Mouse (Mus musculus): ENCODE results near the gene Adcy1.

GRCm38 (mm10) chr11:7116647-7117046 lies 53.4 kb downstream of the Adcy1 start:
- TF ChIP-seq CTCF (IDR thresholded peaks at IDR 0.05; ENCODE audit: low read depth), result no peak
- TF ChIP-seq EP300 (IDR thresholded peaks at IDR 0.05; ENCODE audit: low read depth), result no peak
